Mouse (Mus musculus) neural tube, embryonic 11.5 days (tissue): Measurements from ENCODE around the gene Cth. TPM values are rescaled to one million over a fixed set of nuclear protein-coding genes. Genes with fewer than 3 reads are reported as not detected.

Experiments used
- ATAC-seq: fragments of 200-750 bp; cut with Nextera tagmentation; 2 replicates; pipeline ENCODE4 v1.8.0; 2017; ENCODE audit warnings: moderate number of reproducible peaks, mild to moderate bottlenecking, moderate TSS enrichment, moderate library complexity; ENCODE audit not compliant: insufficient read depth, low FRiP score, low TSS enrichment
- DNase-seq: peaks from one replicate; pipeline ENCODE4 v3.0.0-alpha.2; 2015; ENCODE audit warnings: low spot score
- H3K27ac ChIP-seq: fragments of 300-500 bp; sonication (generic); 2 replicates; pipeline ENCODE4 v1.5.1; 2014; ENCODE audit warnings: low read depth, mild to moderate bottlenecking, low read length
- H3K27me3 ChIP-seq: fragments of 300-500 bp; sonication (generic); 2 replicates; pipeline ENCODE4 v1.6.1; 2014; ENCODE audit warnings: mild to moderate bottlenecking, low read length, mixed read lengths; ENCODE audit not compliant: control insufficient read depth, insufficient read depth
- H3K36me3 ChIP-seq: fragments of 300-500 bp; sonication (generic); 2 replicates; pipeline ENCODE4 v1.6.1; 2014; ENCODE audit warnings: mild to moderate bottlenecking, low read length, moderate library complexity, mixed read lengths; ENCODE audit not compliant: control insufficient read depth, insufficient read depth
- H3K4me1 ChIP-seq: fragments of 300-500 bp; sonication (generic); 2 replicates; pipeline ENCODE4 v1.6.1; 2014; ENCODE audit warnings: low read length, mixed read lengths; ENCODE audit not compliant: control insufficient read depth, insufficient read depth
- H3K4me2 ChIP-seq: fragments of 300-500 bp; sonication (generic); 2 replicates; pipeline ENCODE4 v1.6.1; 2014; ENCODE audit warnings: low read depth, mild to moderate bottlenecking, moderate library complexity
- H3K4me3 ChIP-seq: fragments of 300-500 bp; sonication (generic); 2 replicates; pipeline ENCODE4 v1.5.1; 2014; ENCODE audit warnings: low read depth, low read length
- H3K9ac ChIP-seq: fragments of 300-500 bp; sonication (generic); 2 replicates; pipeline ENCODE4 v1.6.1; 2014; ENCODE audit warnings: mild to moderate bottlenecking, low read length
- H3K9me3 ChIP-seq: fragments of 300-500 bp; sonication (generic); 2 replicates; pipeline ENCODE4 v1.6.1; 2016; ENCODE audit warnings: low read length; ENCODE audit not compliant: control insufficient read depth
- WGBS: fragments of 180-500 bp; shearing (Covaris S2); extraction: QIAGEN DNeasy Blood & Tissue Kit; methylation state at CpG from one replicate; pipeline ENCODE4 v1.1.7; 2014; 5-methylcytosine and 5-hydroxymethylcytosine counted together
- polyA plus RNA-seq: library from polyadenylated mRNA; unstranded; fragments of >200 nt; fragmentation: Nextera tagmentation; extraction: Ambion mirVana; gene quantifications from 2 replicates; pipeline ENCODE4 v1.2.1, GENCODE M21; 2014

The Cth gene
- polyA plus RNA-seq, 1 experiment from 2014 or later: 10.9 TPM

- no peaks in the 10 kb centered on the region for H3K36me3 ChIP-seq
- no peak for DNase-seq
- 90% methylated on average over 14 of the region's 14 CpGs for WGBS
- no peak overlapping the region for H3K4me3 ChIP-seq
- H3K9me3 ChIP-seq: no peaks in the 10 kb centered on the region
- ATAC-seq: no peak
- H3K27ac ChIP-seq: no peak overlapping the region
- no peak overlapping the region for H3K9ac ChIP-seq
- H3K27me3 ChIP-seq: no peaks in the 10 kb centered on the region
- H3K4me1 ChIP-seq: no peaks in the 10 kb centered on the region
- no peak overlapping the region for H3K4me2 ChIP-seq
These were observed 1.0 kb upstream of the Cth start for GRCm38 (mm10) chr3:157925706-157926510.

GRCm38 (mm10) chr3:157923268-157923835, 1.5 kb downstream of the Cth start:
- H3K27ac ChIP-seq: no peak overlapping the region
- no peaks in the 10 kb centered on the region for H3K27me3 ChIP-seq
- 91% methylated on average over 3 of the region's 3 CpGs for WGBS
- no peak for ATAC-seq
- H3K36me3 ChIP-seq: no peaks in the 10 kb centered on the region
- H3K4me2 ChIP-seq: no peak overlapping the region
- H3K9ac ChIP-seq: no peak overlapping the region
- H3K4me3 ChIP-seq: no peak overlapping the region
- DNase-seq: no peak
- no peaks in the 10 kb centered on the region for H3K9me3 ChIP-seq
- H3K4me1 ChIP-seq: no peaks in the 10 kb centered on the region

DNA sequence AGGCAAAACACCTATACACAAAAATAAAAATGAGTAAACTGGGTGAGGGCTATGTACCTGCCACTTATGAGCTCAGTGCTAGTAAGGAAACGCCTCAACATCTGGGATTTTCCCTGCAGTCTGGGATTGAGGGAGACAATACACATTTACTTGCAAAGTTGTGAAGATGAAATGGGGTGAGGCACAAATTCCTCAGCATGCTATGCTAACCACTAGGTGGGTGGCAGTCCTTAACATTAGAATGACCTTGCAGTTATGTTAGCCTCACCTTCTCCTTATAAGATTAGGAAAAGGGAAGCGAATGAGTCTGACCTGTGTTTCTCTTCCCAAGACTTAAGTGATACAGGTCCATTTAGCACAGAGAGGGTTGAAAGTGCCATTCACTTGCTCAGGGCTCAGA, 3.5 kb downstream of the Cth start:
- Histone ChIP-seq H3K4me3 (no peak overlapping the region), H3K9ac (no peak overlapping the region), H3K36me3 (no peaks in the 10 kb centered on the region), H3K9me3 (no peaks in the 10 kb centered on the region), H3K4me1 (no peaks in the 10 kb centered on the region), H3K27me3 (no peaks in the 10 kb centered on the region), H3K4me2 (no peak overlapping the region), H3K27ac (no peak overlapping the region)
- ATAC-seq (no peak), DNase-seq (no peak)
- WGBS: 89% methylated on average over 2 of the region's 2 CpGs

DNA sequence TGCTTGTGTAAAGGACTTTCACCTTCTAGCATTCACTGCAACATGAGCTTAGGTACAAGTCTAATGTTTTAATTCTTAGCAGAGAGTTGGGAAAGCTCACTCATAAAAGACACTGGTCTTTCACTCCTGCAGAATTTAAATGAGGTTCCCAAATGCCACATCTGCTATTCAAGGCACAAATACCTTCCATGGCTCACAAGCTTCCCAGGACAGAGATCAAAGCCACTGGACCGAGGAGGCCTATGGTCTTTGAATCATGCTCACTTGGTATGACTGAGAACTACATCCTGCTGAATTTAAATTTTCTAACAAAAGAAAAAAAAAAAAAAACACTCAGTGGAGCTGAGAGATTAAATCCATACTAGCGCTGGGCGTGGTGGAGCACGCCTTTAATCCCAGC, 8.5 kb downstream of the Cth start:
- no peak overlapping the region for H3K4me3 ChIP-seq
- H3K36me3 ChIP-seq: no peaks in the 10 kb centered on the region
- no peak overlapping the region for H3K9ac ChIP-seq
- no peak for DNase-seq
- H3K4me1 ChIP-seq: no peaks in the 10 kb centered on the region
- WGBS: 94% methylated on average over 4 of the region's 4 CpGs
- no peaks in the 10 kb centered on the region for H3K9me3 ChIP-seq
- no peak overlapping the region for H3K4me2 ChIP-seq
- no peak for ATAC-seq
- H3K27ac ChIP-seq: no peak overlapping the region
- H3K27me3 ChIP-seq: no peaks in the 10 kb centered on the region

DNA sequence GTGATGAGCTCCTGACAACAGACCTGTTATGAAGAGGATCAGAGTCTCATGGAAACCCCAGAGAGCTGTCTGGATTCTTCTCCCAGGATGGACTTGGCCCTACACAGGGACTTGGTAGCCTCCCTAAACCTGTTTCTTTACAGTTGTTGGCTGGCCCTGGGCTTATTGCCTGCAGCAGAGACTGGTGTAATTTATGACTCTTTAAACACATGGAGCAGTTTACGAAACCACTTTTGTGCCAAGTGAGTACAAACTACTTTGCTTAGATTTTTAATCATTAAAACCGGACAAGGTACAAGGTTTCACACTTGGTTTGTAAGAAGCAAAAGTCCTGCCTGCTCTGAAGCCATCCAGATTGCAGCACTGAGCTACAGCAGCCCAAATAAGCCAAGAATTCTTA, 12.7 kb downstream of the Cth start:
- Histone ChIP-seq H3K27me3 (no peaks in the 10 kb centered on the region), H3K9me3 (no peaks in the 10 kb centered on the region), H3K4me1 (no peaks in the 10 kb centered on the region), H3K4me2 (no peak overlapping the region), H3K36me3 (no peaks in the 10 kb centered on the region), H3K27ac (no peak overlapping the region), H3K9ac (no peak overlapping the region), H3K4me3 (no peak overlapping the region)
- DNase-seq (no peak), ATAC-seq (no peak)
- WGBS: 94% methylated on average over 2 of the region's 2 CpGs

DNA sequence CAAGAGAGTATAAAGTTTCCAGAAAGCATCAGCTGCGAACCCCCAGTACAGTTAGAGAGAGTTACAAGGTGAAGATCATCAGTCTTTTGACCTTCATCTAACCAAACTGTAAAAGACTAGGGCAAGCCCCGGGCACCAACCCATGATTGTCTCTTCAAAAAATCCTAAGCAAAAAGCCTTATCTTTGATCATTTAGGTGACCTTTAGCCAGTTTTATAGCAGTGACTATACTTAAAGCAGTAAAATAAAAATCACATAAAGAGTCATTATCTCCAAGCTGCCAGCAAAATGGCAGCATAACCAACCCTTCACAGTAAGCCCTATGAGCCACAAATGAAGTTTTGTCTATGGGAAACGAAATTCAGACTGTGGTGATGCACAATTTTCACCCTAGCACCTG, 14.6 kb downstream of the Cth start:
- Histone ChIP-seq H3K36me3 (no peaks in the 10 kb centered on the region), H3K4me3 (no peak overlapping the region), H3K4me2 (no peak overlapping the region), H3K27me3 (no peaks in the 10 kb centered on the region), H3K9me3 (no peaks in the 10 kb centered on the region), H3K27ac (no peak overlapping the region), H3K4me1 (no peaks in the 10 kb centered on the region), H3K9ac (no peak overlapping the region)
- WGBS: 80% methylated on average over 3 of the region's 3 CpGs
- DNase-seq (no peak), ATAC-seq (no peak)

DNA sequence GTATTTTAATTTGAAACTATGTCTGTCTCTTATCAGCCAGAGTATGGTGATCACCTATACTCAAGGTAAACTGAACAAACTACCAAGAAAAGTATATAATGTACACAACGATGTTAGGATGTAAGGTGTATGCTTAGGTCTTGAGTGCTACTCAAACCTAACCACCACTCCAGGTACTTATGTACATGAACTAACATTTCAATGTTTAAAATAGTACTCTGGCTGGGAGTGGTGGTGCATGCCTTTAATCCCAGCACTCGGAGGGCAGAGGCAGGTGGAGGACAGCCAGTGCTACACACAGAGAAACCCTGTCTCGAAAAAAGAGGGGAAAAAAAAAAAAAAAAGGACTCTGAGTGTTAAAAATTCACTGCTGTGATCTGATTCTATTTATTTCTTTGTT, 16.7 kb downstream of the Cth start:
- DNase-seq: no peak
- Histone ChIP-seq H3K9ac (no peak overlapping the region), H3K9me3 (no peaks in the 10 kb centered on the region), H3K36me3 (no peaks in the 10 kb centered on the region), H3K4me1 (no peaks in the 10 kb centered on the region), H3K4me3 (no peak overlapping the region), H3K4me2 (no peak overlapping the region), H3K27ac (no peak overlapping the region), H3K27me3 (no peaks in the 10 kb centered on the region)
- WGBS: 75% methylated on average over 3 of the region's 3 CpGs
- ATAC-seq: no peak

GRCm38 (mm10) chr3:157901721-157902120, 23.2 kb downstream of the Cth start:
- no peaks in the 10 kb centered on the region for H3K9me3 ChIP-seq
- no peak overlapping the region for H3K27ac ChIP-seq
- no peaks in the 10 kb centered on the region for H3K4me1 ChIP-seq
- H3K4me3 ChIP-seq: no peak overlapping the region
- ATAC-seq: no peak
- no peaks in the 10 kb centered on the region for H3K27me3 ChIP-seq
- H3K4me2 ChIP-seq: no peak overlapping the region
- H3K36me3 ChIP-seq: no peaks in the 10 kb centered on the region
- DNase-seq: no peak
- H3K9ac ChIP-seq: no peak overlapping the region
- WGBS: 86% methylated on average over 5 of the region's 5 CpGs

DNA sequence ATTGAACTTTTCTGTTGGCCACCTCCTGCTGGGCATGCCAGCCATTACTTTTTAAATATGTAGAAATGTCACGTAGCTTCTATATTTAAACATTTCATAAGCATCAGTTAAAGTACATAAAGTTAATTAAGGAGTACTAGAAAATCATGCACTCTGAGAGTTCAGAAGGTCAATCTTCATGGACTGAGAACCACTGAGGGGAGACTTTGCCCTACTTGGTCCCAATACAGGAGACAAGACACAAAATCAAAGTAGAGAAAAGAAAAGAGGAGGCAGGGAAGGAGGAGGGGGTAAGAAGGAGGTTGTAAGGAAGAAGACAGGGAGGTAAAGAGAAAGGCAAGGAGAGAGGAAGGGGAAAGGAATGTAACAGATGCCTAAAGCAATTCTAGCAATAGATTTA, 24.9 kb downstream of the Cth start:
- no peaks in the 10 kb centered on the region for H3K27me3 ChIP-seq
- no peak overlapping the region for H3K9ac ChIP-seq
- no peak for ATAC-seq
- 87% methylated on average over 1 of the region's 1 CpGs for WGBS
- H3K36me3 ChIP-seq: no peaks in the 10 kb centered on the region
- no peak overlapping the region for H3K4me3 ChIP-seq
- H3K9me3 ChIP-seq: no peaks in the 10 kb centered on the region
- DNase-seq: no peak
- H3K4me1 ChIP-seq: no peaks in the 10 kb centered on the region
- H3K4me2 ChIP-seq: no peak overlapping the region
- no peak overlapping the region for H3K27ac ChIP-seq
